Mouse (Mus musculus) myocyte (in vitro differentiated cells): ENCODE data around the gene Churc1. TPM values are rescaled to one million over a fixed set of nuclear protein-coding genes. Genes with fewer than 3 reads are reported as not detected.

Experiments
- H3K27me3 ChIP-seq: one replicate; pipeline ENCODE4 v1.6.1; 2011; ENCODE audit not compliant: control insufficient read depth, insufficient read depth, insufficient read length
- H3K36me3 ChIP-seq: one replicate; pipeline ENCODE4 v1.6.1; 2011; ENCODE audit not compliant: control insufficient read depth, insufficient read depth
- H3K4me2 ChIP-seq: one replicate; pipeline ENCODE4 v1.6.1; 2011; ENCODE audit warnings: low read depth, control low read depth
- H3K4me3 ChIP-seq: one replicate; pipeline ENCODE4 v1.5.1; 2011; ENCODE audit warnings: mild to moderate bottlenecking, control low read depth, moderate library complexity
- H3K79me2 ChIP-seq: one replicate; pipeline ENCODE4 v1.6.1; 2011; ENCODE audit not compliant: control insufficient read depth, insufficient read depth
- H3ac ChIP-seq: one replicate; pipeline ENCODE4 v1.6.1; 2011; ENCODE audit not compliant: control insufficient read depth, insufficient read length
- CEBPB ChIP-seq: IDR thresholded peaks from 2 replicates; pipeline ENCODE4 v1.6.1; 2011; ENCODE audit warnings: mild to moderate bottlenecking, moderate library complexity; ENCODE audit not compliant: poor library complexity, insufficient read depth, severe bottlenecking
- E2F4 ChIP-seq: IDR thresholded peaks from one replicate; pipeline ENCODE4 v1.6.1; 2011; ENCODE audit warnings: mild to moderate bottlenecking, control low read depth, moderate library complexity; ENCODE audit not compliant: insufficient read depth
- MAX ChIP-seq: IDR thresholded peaks from one replicate; pipeline ENCODE4 v1.6.1; 2011; ENCODE audit warnings: low read depth, mild to moderate bottlenecking, control low read depth
- MYOD1 ChIP-seq, 3 experiments: IDR thresholded peaks; one replicate each; pipeline ENCODE4 v1.6.1; 2011; ENCODE audit warnings: control low read depth in 2 of 3, low read depth in 2 of 3, mild to moderate bottlenecking in 2 of 3, moderate library complexity in 1 of 3; ENCODE audit not compliant: insufficient read length in 2 of 3, control insufficient read depth in 1 of 3
- MYOG ChIP-seq, 3 experiments: IDR thresholded peaks; one replicate each; pipeline ENCODE4 v1.6.1; 2011; ENCODE audit warnings: control low read depth in 2 of 3, low read depth in 2 of 3, mild to moderate bottlenecking in 2 of 3; ENCODE audit not compliant: insufficient read length in 2 of 3, control insufficient read depth in 1 of 3, insufficient read depth in 1 of 3
- POLR2A ChIP-seq: IDR thresholded peaks from one replicate; pipeline ENCODE4 v1.6.1; 2011; ENCODE audit warnings: low read depth, mild to moderate bottlenecking, control low read depth, moderate library complexity; ENCODE audit not compliant: insufficient read length
- POLR2AphosphoS2 ChIP-seq: IDR thresholded peaks from one replicate; pipeline ENCODE4 v1.6.1; 2011; ENCODE audit warnings: low read depth, control low read depth; ENCODE audit not compliant: insufficient read length
- REST ChIP-seq: IDR thresholded peaks from one replicate; pipeline ENCODE4 v1.6.1; 2011; ENCODE audit warnings: mild to moderate bottlenecking, control low read depth, moderate library complexity; ENCODE audit not compliant: insufficient read depth, insufficient read length
- SRF ChIP-seq: IDR thresholded peaks from one replicate; pipeline ENCODE4 v1.6.1; 2011; ENCODE audit warnings: low read depth; ENCODE audit not compliant: control insufficient read depth, insufficient read length
- TCF12 ChIP-seq: IDR thresholded peaks from one replicate; pipeline ENCODE4 v1.6.1; 2011; ENCODE audit warnings: mild to moderate bottlenecking, control low read depth; ENCODE audit not compliant: poor library complexity, insufficient read depth, severe bottlenecking
- TCF3 ChIP-seq: IDR thresholded peaks from one replicate; pipeline ENCODE4 v1.6.1; 2011; ENCODE audit warnings: low read depth, control low read depth; ENCODE audit not compliant: insufficient read length
- USF1 ChIP-seq: IDR thresholded peaks from one replicate; pipeline ENCODE4 v1.6.1; 2011; ENCODE audit warnings: low read depth, mild to moderate bottlenecking, control low read depth, moderate library complexity
- polyA plus RNA-seq: library from polyadenylated mRNA; unstranded; fragments of >200 nt; fragmentation: generic; extraction: Trizol; gene quantifications from one replicate; pipeline ENCODE4 v1.2.1, GENCODE M21; 2012; ENCODE audit warnings: missing spikeins

The Churc1 gene
- polyA plus RNA-seq, 1 experiment: 73.6 TPM

DNA sequence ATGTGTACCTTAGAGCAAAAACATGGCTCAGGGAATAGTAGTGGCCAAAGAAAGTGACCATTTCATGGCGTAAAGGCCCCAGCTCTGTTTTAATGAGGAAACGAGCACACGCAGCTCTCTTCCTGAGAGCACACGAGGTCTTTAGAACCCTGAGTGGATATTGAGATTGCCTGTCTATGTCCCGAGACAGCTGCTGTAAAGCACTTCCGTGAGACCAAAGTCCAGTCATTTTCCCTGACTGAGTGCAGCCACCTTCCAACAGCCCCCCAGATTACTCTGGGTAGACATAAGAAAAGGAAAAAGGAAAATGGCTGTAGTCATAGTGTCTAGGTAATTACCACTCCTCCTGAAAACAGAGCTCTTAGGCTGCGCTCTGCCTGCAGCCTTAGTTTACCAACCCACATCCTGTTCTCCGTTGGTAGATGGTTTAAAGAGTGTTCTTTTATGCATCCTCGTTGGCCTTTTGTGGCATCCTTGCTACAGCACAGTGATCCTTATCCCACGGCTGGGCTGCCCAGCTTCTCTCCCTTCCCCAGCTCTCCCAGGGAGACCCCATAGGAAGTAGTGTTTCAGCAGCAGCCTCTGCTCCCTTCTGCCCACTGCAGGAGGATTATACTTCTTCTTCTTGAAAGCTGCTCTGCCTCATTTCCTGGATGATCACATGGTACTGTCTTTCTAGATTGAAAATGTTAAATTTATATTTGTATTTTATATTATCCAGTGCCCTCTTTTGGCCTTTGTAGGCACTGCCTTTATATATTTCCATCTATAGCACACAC lies 13.2 kb downstream of the Churc1 start:
- Histone ChIP-seq H3K4me3 (no peak overlapping the region), H3ac (no peak overlapping the region), H3K4me2 (no peak overlapping the region), H3K36me3 (no peaks in the 10 kb centered on the region), H3K79me2 (no peaks in the 10 kb centered on the region), H3K27me3 (no peaks in the 10 kb centered on the region)
- TF ChIP-seq USF1 (no peak), REST (no peak), POLR2AphosphoS2 (no peak), POLR2A (no peak), MYOD1 (IDR thresholded peaks at IDR 0.05; ENCODE audit: control insufficient read depth in 1 of 3, insufficient read length in 2 of 3, low read depth in 2 of 3) (no peak), E2F4 (no peak), TCF3 (no peak), TCF12 (no peak), MYOG (IDR thresholded peaks at IDR 0.05; ENCODE audit: control insufficient read depth in 1 of 3, insufficient read depth in 1 of 3, insufficient read length in 2 of 3, low read depth in 2 of 3) (no peak), CEBPB (no peak), MAX (no peak), SRF (no peak)

DNA sequence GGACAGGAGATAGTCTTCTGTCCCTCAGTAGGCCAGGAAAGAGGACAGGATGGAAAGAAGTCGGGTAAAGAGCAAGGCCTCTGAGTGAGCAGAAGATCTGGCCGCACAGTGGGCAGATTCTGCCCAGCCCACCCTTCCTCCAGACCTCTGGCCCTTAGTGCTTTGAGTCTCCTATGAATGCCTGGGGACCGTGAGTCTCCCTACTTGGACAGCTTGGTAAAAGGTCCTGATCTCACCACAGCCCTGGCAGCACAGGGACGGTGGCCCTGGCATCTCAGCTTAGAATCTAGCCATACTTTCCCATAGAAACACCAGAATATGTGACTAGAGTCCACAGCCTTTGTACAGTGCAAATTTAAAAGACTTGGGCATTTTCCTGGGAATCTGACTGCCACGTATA lies 14.6 kb downstream of the Churc1 start:
- Histone ChIP-seq H3K27me3 (no peaks in the 10 kb centered on the region), H3K4me2 (no peak overlapping the region), H3K79me2 (no peaks in the 10 kb centered on the region), H3K36me3 (no peaks in the 10 kb centered on the region), H3K4me3 (no peak overlapping the region), H3ac (no peak overlapping the region)
- TF ChIP-seq SRF (no peak), MYOD1 (IDR thresholded peaks at IDR 0.05; ENCODE audit: control insufficient read depth in 1 of 3, insufficient read length in 2 of 3, low read depth in 2 of 3) (no peak), CEBPB (no peak), TCF3 (no peak), MYOG (IDR thresholded peaks at IDR 0.05; ENCODE audit: control insufficient read depth in 1 of 3, insufficient read depth in 1 of 3, insufficient read length in 2 of 3, low read depth in 2 of 3) (no peak), POLR2A (no peak), USF1 (no peak), E2F4 (no peak), MAX (no peak), REST (no peak), POLR2AphosphoS2 (no peak), TCF12 (no peak)

DNA sequence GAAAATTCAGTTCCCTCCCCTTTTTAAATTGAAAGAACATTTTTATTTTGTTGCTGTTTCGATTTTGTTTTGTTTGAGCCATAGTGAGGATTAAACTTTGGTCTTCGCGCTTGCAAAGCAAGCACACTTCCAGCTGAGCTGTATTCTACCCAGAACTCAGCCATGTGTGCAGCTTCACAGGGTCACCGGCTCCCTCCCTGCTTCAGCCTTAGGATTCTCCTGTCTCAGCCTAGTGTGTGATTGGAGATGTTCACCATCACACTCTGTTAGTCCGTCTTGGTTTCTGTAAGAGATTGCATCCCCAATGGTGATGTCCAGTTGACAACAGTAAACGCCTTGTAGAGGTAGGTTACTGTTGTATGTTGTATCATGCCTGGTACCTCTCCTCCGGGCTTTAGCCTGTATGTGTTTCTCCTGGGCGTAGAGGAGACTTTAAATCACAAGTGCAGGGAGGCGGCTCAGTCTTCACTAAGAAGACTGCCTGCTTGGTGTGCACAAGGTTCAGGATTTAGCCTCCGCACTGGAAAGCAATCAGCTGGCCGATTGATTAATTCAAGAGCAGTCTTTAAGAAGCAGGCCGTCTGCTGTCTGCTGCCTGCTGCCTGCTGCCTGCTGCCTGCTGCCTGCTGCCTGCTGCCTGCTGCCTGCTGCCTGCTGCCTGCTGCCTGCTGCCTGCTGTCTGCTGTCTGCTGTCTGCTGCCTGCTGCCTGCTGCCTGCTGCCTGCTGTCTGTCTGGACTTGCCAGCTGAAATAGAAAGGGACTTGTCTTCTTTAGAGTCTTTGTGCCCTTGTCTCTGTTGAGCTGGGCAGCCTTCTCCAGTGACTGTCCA lies 15.5 kb downstream of the Churc1 start:
- Histone ChIP-seq H3K79me2 (no peaks in the 10 kb centered on the region), H3ac (no peak overlapping the region), H3K4me3 (no peak overlapping the region), H3K36me3 (no peaks in the 10 kb centered on the region), H3K27me3 (no peaks in the 10 kb centered on the region), H3K4me2 (no peak overlapping the region)
- no peak for TF ChIP-seq MYOG (IDR thresholded peaks at IDR 0.05; ENCODE audit: control insufficient read depth in 1 of 3, insufficient read depth in 1 of 3, insufficient read length in 2 of 3, low read depth in 2 of 3)
- TF ChIP-seq TCF3: no peak
- TF ChIP-seq E2F4: no peak
- TF ChIP-seq REST: no peak
- no peak for TF ChIP-seq USF1
- TF ChIP-seq POLR2A: no peak
- TF ChIP-seq TCF12: no peak
- TF ChIP-seq MYOD1 (IDR thresholded peaks at IDR 0.05; ENCODE audit: control insufficient read depth in 1 of 3, insufficient read length in 2 of 3, low read depth in 2 of 3): no peak
- no peak for TF ChIP-seq SRF
- TF ChIP-seq CEBPB: no peak
- TF ChIP-seq MAX: no peak
- no peak for TF ChIP-seq POLR2AphosphoS2

DNA sequence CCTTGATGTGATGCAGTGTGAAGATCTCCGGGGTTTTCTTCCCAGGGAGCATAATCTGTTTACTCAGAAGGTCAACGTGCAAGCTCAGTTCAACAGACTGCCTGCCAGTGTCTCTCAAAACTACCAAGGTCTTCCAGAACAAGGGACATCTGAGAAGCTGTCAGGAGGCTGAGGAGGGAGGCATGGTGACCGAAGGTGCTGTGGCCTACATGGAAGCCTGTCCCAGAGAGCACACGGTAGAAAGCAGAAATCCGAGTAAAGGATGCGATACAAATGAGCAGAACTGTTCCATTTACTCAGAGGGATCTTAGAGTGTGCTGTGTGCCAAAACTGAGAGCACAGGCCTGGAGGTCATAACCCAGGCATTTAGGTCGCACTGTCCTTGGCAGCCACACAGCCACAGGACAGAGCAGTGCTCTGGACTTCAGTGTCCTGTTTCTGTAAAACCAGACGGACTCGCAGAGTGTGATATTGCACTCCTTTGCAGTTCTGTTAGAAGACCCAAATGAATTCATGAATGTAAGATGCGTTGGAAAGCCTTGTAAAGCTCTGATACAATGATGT lies 18.8 kb downstream of the Churc1 start:
- TF ChIP-seq TCF12 (no peak), POLR2A (no peak)
- Histone ChIP-seq H3ac (no peak overlapping the region), H3K4me2 (no peak overlapping the region), H3K79me2 (no peaks in the 10 kb centered on the region), H3K4me3 (no peak overlapping the region), H3K36me3 (no peaks in the 10 kb centered on the region), H3K27me3 (no peaks in the 10 kb centered on the region)
